Mouse (Mus musculus) cerebellum, postnatal 36 days (tissue): ENCODE data around the gene 1700029J07Rik.

Experiments
- DNase-seq, 2 experiments: peaks; one replicate each; pipeline ENCODE4 v3.0.0; 2021 to 2022; ENCODE audit warnings: mixed read lengths in 2 of 2

The 1700029J07Rik gene

DNA sequence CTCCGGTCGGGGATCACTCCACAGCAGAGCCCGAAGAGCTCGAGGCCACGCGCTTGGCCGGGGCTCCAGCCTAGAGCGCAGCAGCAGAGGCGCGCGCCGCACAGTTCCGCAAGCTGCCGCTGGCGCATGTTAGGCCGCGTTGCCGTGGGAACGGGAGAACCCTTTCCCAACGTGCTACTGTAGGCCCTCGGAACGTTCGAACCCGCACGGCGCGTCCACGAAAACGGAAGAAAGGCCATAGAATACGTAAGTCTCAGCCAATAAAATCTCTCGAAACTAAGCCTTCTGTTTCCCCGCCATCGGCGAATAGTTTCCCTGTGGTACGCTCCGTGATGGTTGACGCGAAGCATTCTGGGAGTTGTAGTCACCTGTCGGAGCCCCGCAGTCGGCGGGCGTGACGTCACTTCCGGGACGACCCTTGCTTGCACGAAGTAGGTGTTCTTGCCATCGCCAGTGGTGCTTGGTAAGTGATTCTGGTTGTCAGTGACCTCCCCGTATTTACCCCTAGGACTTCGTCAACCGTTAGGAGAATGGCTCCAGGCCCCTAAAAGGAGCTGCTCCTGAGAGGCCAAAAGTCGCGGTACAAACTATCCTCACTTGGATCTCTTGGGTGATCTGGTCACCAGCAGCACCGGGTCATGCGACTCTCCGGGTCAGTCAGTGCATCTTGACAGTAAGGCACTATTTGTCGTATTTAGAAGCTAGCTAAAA, at the start of gene 1700029J07Rik, which contains the start of gene Ufsp2:
TSS of gene 1700029J07Rik (minus strand) at position 127 of the 711 bp plus-strand sequence.
TSS of gene Ufsp2 (plus strand) at position 403 of the 711 bp plus-strand sequence.
- DNase-seq: peak; percentile 98 to 99

DNA sequence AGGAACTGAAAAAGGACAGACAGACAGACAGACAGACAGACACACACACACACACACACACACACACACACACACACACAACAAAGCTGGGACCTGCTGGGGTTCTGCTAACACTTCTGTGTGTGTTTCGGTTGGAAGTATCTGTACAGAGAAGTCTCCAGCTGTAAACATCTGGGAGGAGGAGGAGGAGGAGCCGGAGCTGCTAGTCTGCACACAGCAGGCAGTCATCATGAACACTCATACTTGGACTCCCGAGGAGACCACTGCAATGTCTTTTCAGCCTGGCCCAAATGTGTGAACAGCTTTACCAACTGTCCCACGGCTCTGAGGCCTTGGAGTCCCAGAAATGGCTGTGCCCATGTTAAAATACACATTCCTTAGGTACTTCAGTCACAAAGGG, 49.3 kb upstream of the 1700029J07Rik start:
- no peak for DNase-seq

GRCm38 (mm10) chr8:46022758-46023157, 47.7 kb upstream of the 1700029J07Rik start:
- DNase-seq: no peak

DNA sequence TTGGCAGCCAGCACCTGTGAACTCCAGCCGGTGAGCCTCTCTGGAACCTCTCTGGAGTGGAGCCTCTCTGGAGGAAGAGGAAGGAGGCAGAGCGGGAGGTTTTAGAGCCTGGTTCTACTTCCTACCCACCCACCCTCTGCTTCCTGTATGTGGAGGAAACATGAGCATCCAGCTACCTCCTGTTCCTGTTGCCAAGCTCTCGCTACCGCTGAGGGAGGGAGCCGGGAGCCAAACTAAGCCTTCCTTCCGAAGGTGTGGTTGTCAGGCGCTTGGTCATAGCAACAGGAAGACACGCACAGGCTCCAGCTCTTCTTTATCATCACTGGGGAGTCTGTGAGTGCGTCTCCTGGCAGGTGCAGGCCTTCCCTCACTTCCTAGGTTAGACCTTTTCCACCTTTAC, 47.2 kb upstream of the 1700029J07Rik start:
- no peak for DNase-seq

DNA sequence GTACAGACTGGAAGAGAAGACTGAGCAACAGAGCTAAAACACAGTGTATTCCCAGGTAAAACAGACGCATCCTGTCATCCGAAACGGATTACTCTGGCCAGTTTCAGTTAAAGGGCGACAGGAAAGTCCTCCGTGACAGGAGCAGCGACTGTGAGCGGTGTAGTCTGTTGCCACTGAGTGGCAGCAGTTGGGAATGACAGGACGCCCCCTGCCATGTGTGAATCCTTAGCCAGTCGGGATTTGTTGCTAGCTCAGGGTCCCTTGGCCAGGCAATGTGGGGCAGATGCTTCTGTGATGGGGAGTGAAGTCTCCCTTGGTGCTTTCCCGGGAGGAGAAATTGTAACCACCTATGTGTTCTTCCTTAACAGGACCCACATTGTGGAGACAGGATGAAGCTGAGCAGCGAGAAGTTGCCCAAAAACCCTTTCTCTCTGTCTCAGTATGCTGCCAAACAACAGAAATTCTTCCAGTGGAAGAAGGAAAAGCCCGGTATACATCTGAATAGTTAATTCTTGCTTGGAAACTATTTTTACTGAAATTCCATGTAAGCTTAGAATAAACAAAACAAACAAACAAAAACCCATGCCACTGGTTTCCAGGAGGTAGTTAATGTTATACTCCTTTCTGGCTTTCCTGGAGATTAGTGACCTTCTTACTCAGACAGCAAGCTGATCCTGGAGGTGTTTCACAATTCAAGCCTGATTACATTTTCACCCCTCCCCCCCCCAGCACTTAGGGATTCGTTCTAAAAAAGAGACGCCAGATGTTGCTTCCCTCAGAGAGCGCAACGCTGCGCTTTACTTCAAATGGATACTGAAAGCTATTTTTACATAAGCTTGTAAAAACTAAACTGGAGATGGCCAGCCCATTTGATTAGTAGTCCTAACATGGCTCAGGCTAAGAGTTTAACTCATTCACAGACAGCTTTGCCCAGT, 36.0 kb upstream of the 1700029J07Rik start:
- DNase-seq: peak; percentile 24 to 27

DNA sequence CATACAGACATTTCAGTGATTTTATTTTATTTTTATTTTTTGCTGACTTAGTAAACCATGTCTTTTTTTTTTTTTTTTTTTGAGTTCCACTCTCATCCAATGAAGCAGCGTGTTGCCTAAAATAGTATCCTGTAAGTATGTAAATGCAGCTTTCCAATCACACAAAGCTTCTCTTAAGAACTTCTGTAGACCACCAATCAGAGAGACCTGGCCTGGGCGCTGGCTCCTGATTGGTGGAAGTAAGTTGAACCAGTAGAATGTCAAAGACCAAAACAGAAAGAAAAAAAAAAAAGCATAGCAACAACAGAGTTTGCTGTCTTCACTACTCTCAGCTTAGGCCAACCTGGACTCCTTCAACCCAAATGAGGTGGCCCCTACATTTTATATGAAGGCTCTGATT, 35.3 kb upstream of the 1700029J07Rik start:
- no peak for DNase-seq

- DNase-seq: no peak
These were observed 32.1 kb upstream of the 1700029J07Rik start for GRCm38 (mm10) chr8:46007050-46007672.

DNA sequence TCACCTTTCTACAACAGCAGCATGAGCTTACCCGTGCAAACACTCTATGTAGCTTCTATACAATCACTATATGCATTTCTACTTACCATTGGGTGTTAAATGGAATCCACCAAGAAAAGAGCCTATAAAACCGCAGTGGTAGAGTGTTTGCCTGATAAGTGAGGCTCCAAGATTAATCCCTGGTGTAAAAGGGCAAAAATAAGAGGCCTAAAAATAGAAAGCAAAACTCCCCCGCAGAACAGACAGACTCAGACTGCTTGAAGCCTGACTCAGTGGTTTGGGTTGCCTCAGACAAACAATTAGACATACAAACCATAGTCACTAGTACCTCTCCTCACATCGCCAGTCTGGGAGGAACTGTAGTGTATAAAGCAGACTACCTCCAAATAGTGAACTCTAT, 30.5 kb upstream of the 1700029J07Rik start, which contains the start of gene Ankrd37:
TSS of gene Ankrd37 (minus strand) at position 112 of the 400 bp plus-strand sequence.
- no peak for DNase-seq

- peak; percentile 99 for DNase-seq
These were observed 25.0 kb upstream of the 1700029J07Rik start for GRCm38 (mm10) chr8:45999784-46000705.

GRCm38 (mm10) chr8:45999138-45999783, 24.2 kb upstream of the 1700029J07Rik start, which contains the start of gene Lrp2bp:
TSS of gene Lrp2bp (plus strand) at chr8:45999303.
- peak; percentile 53 to 60 for DNase-seq

DNA sequence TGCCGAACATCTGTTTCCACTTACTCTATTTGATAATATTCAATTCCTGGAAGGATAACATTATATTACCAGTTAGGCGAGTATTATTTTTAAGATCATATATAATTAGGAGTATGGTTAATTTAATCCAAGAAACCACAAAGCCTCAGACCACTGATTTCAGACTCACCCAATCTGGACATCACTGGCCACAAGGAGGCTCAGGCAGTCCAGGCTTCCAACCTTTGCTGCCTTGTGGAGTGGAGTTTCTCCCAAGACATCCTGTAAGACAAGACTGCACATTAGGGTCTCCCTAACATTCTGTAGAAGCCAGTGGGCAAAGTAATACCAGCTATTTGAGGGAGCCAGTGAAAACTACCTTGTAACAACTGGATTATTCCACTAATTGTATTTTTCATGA, 23.2 kb upstream of the 1700029J07Rik start:
- DNase-seq: no peak

DNA sequence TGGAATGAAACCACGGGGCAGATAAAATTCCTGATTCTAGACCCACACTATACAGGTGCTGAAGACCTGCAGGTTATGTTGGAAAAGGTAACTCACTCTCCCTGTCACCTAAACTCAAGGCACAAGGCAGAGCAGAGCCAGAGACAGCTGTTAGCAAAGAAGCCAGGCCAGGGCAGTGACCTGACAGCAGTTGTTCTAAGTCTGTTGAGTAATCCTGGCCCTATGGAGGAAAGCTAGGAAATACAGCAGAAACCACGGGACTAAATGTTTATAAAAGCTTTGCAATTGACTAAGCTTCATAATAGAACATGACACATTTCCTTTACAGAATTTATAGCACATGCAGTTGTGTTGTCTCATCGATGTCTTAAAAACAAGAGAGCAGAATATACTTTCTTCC, 20.5 kb upstream of the 1700029J07Rik start:
- DNase-seq: no peak

GRCm38 (mm10) chr8:45994111-45994510, 19.1 kb upstream of the 1700029J07Rik start:
- DNase-seq: no peak

DNA sequence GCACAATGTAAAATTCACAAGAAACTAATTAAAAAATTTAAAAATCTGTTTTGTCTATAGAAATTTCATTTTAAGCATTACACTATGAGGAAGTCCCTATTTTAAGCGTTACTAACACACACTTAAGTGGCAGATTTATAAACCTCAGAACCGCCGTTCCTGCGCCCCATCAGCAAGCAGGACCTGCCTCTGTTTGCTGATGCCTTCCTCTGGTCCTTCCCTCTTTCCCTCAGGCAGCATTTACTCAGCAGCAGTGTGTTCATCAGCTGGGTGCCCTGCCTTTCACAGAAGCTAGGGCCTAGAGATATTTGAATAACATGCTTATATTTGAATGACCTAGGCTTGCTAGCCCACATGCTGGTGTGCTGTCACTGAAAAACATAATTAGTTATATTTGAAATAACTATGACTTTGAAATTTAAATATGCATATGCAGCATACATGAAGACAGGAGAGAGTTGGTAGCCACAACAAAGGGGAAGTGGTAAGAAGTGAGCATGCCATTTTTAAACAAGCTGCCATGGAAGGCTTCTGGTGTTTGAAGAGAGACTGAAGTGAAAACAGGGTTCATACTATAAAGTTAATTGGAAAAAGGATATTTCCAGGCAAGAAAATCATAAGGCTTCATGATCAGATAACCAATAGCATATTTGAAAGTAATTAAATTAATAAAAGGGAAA, 15.7 kb upstream of the 1700029J07Rik start:
- DNase-seq: no peak

DNA sequence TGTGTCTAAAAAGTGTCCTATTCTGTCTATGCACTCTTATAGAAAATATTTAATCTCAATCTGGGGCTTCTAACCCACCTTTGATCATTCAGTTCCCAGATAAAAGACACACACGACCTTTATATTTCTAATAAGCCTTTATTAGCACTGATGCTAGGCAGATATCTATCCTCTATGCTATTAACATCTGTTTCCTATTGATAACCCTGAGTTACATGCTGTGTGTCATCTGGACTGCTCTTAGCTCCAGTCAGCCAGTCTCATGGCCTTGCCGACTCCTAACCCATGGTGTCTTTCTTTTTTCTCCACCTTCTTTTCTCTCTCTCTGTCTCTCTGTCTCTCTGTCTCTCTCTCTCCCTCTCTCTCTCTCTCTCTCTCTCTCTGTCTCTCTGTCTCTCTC, 13.1 kb upstream of the 1700029J07Rik start:
- no peak for DNase-seq

DNA sequence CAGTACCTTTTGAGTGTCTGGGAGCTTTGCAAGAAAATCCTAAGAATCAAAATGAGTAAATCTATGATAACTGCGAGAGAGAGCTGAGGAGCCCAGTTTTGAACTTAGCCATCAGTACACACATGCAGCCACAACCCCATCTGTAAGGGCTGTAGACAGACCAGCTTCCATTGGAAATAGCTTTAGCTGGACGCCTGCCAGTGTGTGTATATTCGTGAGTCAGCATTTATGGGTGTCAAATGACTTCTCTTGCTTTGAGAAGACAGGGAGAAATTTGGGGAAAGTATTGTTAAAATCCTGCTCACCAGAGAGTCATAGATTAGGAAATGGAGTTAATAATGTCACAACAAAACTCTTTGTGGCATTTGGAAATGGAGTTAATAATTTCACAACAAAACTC, 11.6 kb upstream of the 1700029J07Rik start:
- no peak for DNase-seq

GRCm38 (mm10) chr8:45975837-45976468, 901 bp upstream of the 1700029J07Rik start:
- no peak for DNase-seq

- DNase-seq: no peak
These were observed 1.0 kb downstream of the 1700029J07Rik start for GRCm38 (mm10) chr8:45973988-45974505.

GRCm38 (mm10) chr8:45970894-45971293, 4.2 kb downstream of the 1700029J07Rik start:
- DNase-seq: no peak

- no peak for DNase-seq
These were observed 24.4 kb downstream of the 1700029J07Rik start for GRCm38 (mm10) chr8:45950622-45951021.
